Mouse (Mus musculus) CH12.LX (cell line): ENCODE results near the gene Ano7. TPM values are rescaled to one million over a fixed set of nuclear protein-coding genes. Genes with fewer than 3 reads are reported as not detected.

Source experiments
- DNase-seq: peaks from one replicate; pipeline ENCODE4 v3.0.0-alpha.2; 2013; ENCODE audit errors: extremely low read depth
- H3K27ac ChIP-seq: 2 replicates; pipeline ENCODE4 v1.5.1; 2012; ENCODE audit warnings: low read depth, mild to moderate bottlenecking, control low read depth, moderate library complexity; ENCODE audit not compliant: insufficient read depth
- H3K27me3 ChIP-seq: replicated peaks from 2 replicates; pipeline ENCODE3; 2012; ENCODE audit warnings: inconsistent platforms
- H3K36me3 ChIP-seq, 2 experiments: replicated peaks in 1 of 2; 2 replicates each; pipeline versions ENCODE3 to v1.6.1; 2012; ENCODE audit warnings: inconsistent platforms in 1 of 2, low read length in 1 of 2, mild to moderate bottlenecking in 1 of 2, mixed read lengths in 1 of 2, moderate library complexity in 1 of 2; ENCODE audit not compliant: control insufficient read depth in 1 of 2, insufficient read depth in 1 of 2
- H3K4me1 ChIP-seq, 2 experiments: 2 replicates each; pipeline ENCODE4 v1.6.1; 2012; ENCODE audit warnings: inconsistent platforms in 1 of 2, moderate library complexity in 1 of 2; ENCODE audit not compliant: insufficient read depth in 2 of 2, control insufficient read depth in 1 of 2
- H3K4me2 ChIP-seq: 2 replicates; pipeline ENCODE4 v1.6.1; 2012; ENCODE audit warnings: low read depth, mild to moderate bottlenecking, control low read depth; ENCODE audit not compliant: poor library complexity, insufficient read depth, severe bottlenecking
- H3K4me3 ChIP-seq, 3 experiments: fragments of 150-350 bp in 1 of 3; sonication (generic) in 1 of 3; replicated peaks in 1 of 3; 2 replicates each; pipeline versions ENCODE3 to v1.5.1; 2011 to 2012; ENCODE audit warnings: low read depth in 2 of 3, low read length in 2 of 3, mild to moderate bottlenecking in 2 of 3, moderate library complexity in 2 of 3, control low read depth in 1 of 3, improper control_type of control experiment in 1 of 3, inconsistent platforms in 1 of 3, mixed read lengths in 1 of 3; ENCODE audit not compliant: poor library complexity in 1 of 3
- H3K79me2 ChIP-seq: replicated peaks from 2 replicates; pipeline ENCODE4 v1.6.1; 2012; ENCODE audit warnings: mild to moderate bottlenecking, moderate library complexity; ENCODE audit not compliant: control insufficient read depth, poor library complexity, insufficient read depth, severe bottlenecking; ENCODE audit errors: extremely low read depth
- H3K9ac ChIP-seq: 2 replicates; pipeline ENCODE4 v1.6.1; 2012; ENCODE audit warnings: low read depth, mild to moderate bottlenecking, control low read depth, moderate library complexity; ENCODE audit not compliant: insufficient read depth
- H3K9me3 ChIP-seq: replicated peaks from 2 replicates; pipeline ENCODE3; 2012; ENCODE audit warnings: low read length, inconsistent platforms, mixed read lengths
- CHD2 ChIP-seq: IDR thresholded peaks from 2 replicates; pipeline ENCODE4 v1.6.1; 2011; ENCODE audit warnings: low read length, improper control_type of control experiment
- ELF1 ChIP-seq: IDR thresholded peaks from 2 replicates; pipeline ENCODE4 v1.6.1; 2014; ENCODE audit warnings: low read depth, mild to moderate bottlenecking, inconsistent platforms, low read length, improper control_type of control experiment
- HCFC1 ChIP-seq: IDR thresholded peaks from 2 replicates; pipeline ENCODE4 v1.6.1; 2012; ENCODE audit warnings: low read depth, mild to moderate bottlenecking, inconsistent platforms, low read length, improper control_type of control experiment
- IRF4 ChIP-seq: IDR thresholded peaks from 2 replicates; pipeline ENCODE4 v1.6.1; 2014; ENCODE audit warnings: low read depth, mild to moderate bottlenecking, inconsistent platforms, low read length, improper control_type of control experiment
- JUN ChIP-seq: IDR thresholded peaks from 2 replicates; pipeline ENCODE4 v1.6.1; 2011; ENCODE audit warnings: low read depth, mild to moderate bottlenecking, low read length, improper control_type of control experiment, moderate library complexity; ENCODE audit not compliant: insufficient read depth
- MAFK ChIP-seq: IDR thresholded peaks from 2 replicates; pipeline ENCODE4 v1.6.1; 2011; ENCODE audit warnings: low read length, improper control_type of control experiment; ENCODE audit not compliant: insufficient replicate concordance
- MAX ChIP-seq: IDR thresholded peaks from 2 replicates; pipeline ENCODE4 v1.6.1; 2011; ENCODE audit warnings: low read length, improper control_type of control experiment
- MAZ ChIP-seq: IDR thresholded peaks from 2 replicates; pipeline ENCODE4 v1.6.1; 2012; ENCODE audit warnings: low read depth, mild to moderate bottlenecking, inconsistent platforms, low read length, improper control_type of control experiment, moderate library complexity
- MEF2A ChIP-seq: IDR thresholded peaks from 2 replicates; pipeline ENCODE4 v1.6.1; 2014; ENCODE audit warnings: low read depth, mild to moderate bottlenecking, inconsistent platforms, low read length, improper control_type of control experiment, borderline replicate concordance
- MXI1 ChIP-seq: IDR thresholded peaks from 2 replicates; pipeline ENCODE4 v1.6.1; 2011; ENCODE audit warnings: mild to moderate bottlenecking, low read depth, low read length, improper control_type of control experiment
- MYC ChIP-seq: IDR thresholded peaks from 2 replicates; pipeline ENCODE4 v1.6.1; 2011; ENCODE audit warnings: low read depth, mild to moderate bottlenecking, improper control_type of control experiment, low read length
- NELFE ChIP-seq: IDR thresholded peaks from 2 replicates; pipeline ENCODE4 v1.6.1; 2011; ENCODE audit warnings: low read depth, low read length, improper control_type of control experiment
- NRF1 ChIP-seq: IDR thresholded peaks from 2 replicates; pipeline ENCODE4 v1.6.1; 2014; ENCODE audit warnings: low read depth, mild to moderate bottlenecking, inconsistent platforms, low read length, improper control_type of control experiment, moderate library complexity
- POLR2A ChIP-seq: IDR thresholded peaks from 2 replicates; pipeline ENCODE4 v1.6.1; 2011; ENCODE audit warnings: low read depth, mild to moderate bottlenecking, improper control_type of control experiment, low read length
- RAD21 ChIP-seq: IDR thresholded peaks from 2 replicates; pipeline ENCODE4 v1.6.1; 2011; ENCODE audit warnings: low read depth, mild to moderate bottlenecking, low read length, improper control_type of control experiment, moderate library complexity
- RCOR1 ChIP-seq: conservative IDR thresholded peaks from 2 replicates; pipeline ENCODE4 v1.6.1; 2012; ENCODE audit warnings: low read depth, mild to moderate bottlenecking, inconsistent platforms, low read length, improper control_type of control experiment
- SIN3A ChIP-seq: IDR thresholded peaks from 2 replicates; pipeline ENCODE4 v1.6.1; 2012; ENCODE audit warnings: low read length, improper control_type of control experiment, inconsistent platforms
- TBP ChIP-seq: conservative IDR thresholded peaks from 2 replicates; pipeline ENCODE4 v1.6.1; 2011; ENCODE audit warnings: low read depth, low read length, improper control_type of control experiment
- TCF12 ChIP-seq: IDR thresholded peaks from 2 replicates; pipeline ENCODE4 v1.6.1; 2014; ENCODE audit warnings: low read depth, mild to moderate bottlenecking, inconsistent platforms, low read length, improper control_type of control experiment
- UBTF ChIP-seq: IDR thresholded peaks from 2 replicates; pipeline ENCODE4 v1.6.1; 2012; ENCODE audit warnings: low read depth, mild to moderate bottlenecking, inconsistent platforms, low read length, improper control_type of control experiment, moderate library complexity
- ZMIZ1 ChIP-seq: IDR thresholded peaks from 2 replicates; pipeline ENCODE4 v1.6.1; 2012; ENCODE audit warnings: low read depth, mild to moderate bottlenecking, inconsistent platforms, low read length, improper control_type of control experiment
- dilution Hi-C: fragments of 300-500 bp; cut with MboI; formaldehyde crosslinking; loops from 2 replicates; pipeline ENCODE4 v1.14.3; 2020; ENCODE audit warnings: low sequenced_read_pairs; ENCODE audit not compliant: extremely low pct_unique_long_range_greater_than_20kb, extremely low pct_ligation_motif_present
- in situ Hi-C: fragments of 300-500 bp; cut with MboI; formaldehyde crosslinking; loops from 3 replicates; pipeline ENCODE4 v1.14.3; 2019; ENCODE audit warnings: low sequenced_read_pairs, low pct_ligation_motif_present, low pct_unique_long_range_greater_than_20kb, mixed read lengths
- polyA plus RNA-seq: library from polyadenylated mRNA; unstranded; fragments of >175 nt; gene quantifications from 2 replicates; pipeline ENCODE4 v1.2.1, GENCODE M21; 2012; ENCODE audit warnings: low read depth; ENCODE audit not compliant: insufficient read length
- total RNA-seq, 2 experiments: library from RNA; depleted of rRNA; stranded (reverse); fragments of 300-350 nt in 1 of 2; fragments of >200 nt in 1 of 2; gene quantifications; 2 replicates each; pipeline ENCODE4 v1.2.3; 2012 to 2014

Gene Ano7
- total and polyA plus RNA-seq, 3 experiments: 0.21 to 0.31 TPM; not detected in 1

- H3K27ac ChIP-seq: peak overlapping the region; percentile 63
- in situ Hi-C loops: no loop called here
Measured at GRCm38 (mm10) chr1:93444405-93445110, 70.8 kb downstream of the Ano7 start.

GRCm38 (mm10) chr1:93445111-93445821 is 71.5 kb downstream of the Ano7 start:
- Histone ChIP-seq H3K4me3 (peak overlapping the region; percentile 69 to 95 (median 84)), H3K36me3 (peaks cover 15 to 29% of the 10 kb centered on the region in 2 experiments)

More at GRCm38 (mm10) chr1:93444405-93445110, 70.8 kb downstream of the Ano7 start:
- H3K9ac ChIP-seq: peak overlapping the region; percentile 99
- H3K27me3 ChIP-seq: no peaks in the 10 kb centered on the region
- peaks cover 15 to 35% of the 10 kb centered on the region in 2 experiments for H3K36me3 ChIP-seq
- H3K79me2 ChIP-seq: peaks cover 53% of the 10 kb centered on the region
- H3K4me2 ChIP-seq: peak overlapping the region; percentile 90
- H3K9me3 ChIP-seq: no peaks in the 10 kb centered on the region
- H3K4me1 ChIP-seq: peaks cover 6 to 34% of the 10 kb centered on the region in 2 experiments; a peak in 3 of 4 replicates
- dilution Hi-C loops: no loop called here
- peak overlapping the region; percentile 69 to 95 (median 84) for H3K4me3 ChIP-seq
- TF ChIP-seq MAFK: peak; percentile 58; the same call in 1 of the 2 replicates
- TF ChIP-seq MXI1: peak; percentile 49; the same call in 1 of the 2 replicates
- no peak for TF ChIP-seq RCOR1
- TF ChIP-seq TCF12: peak; percentile 29; the same call in 1 of the 2 replicates
- no peak for TF ChIP-seq MYC
- TF ChIP-seq RAD21: no peak; the same call in 1 of the 2 replicates
- no peak for TF ChIP-seq JUN
- no peak for TF ChIP-seq MEF2A
- TF ChIP-seq MAX: no peak
- TF ChIP-seq TBP: no peak
- TF ChIP-seq SIN3A: peak; percentile 75
- TF ChIP-seq HCFC1: no peak
- peak; percentile 23; the same call in 1 of the 2 replicates for TF ChIP-seq UBTF
- DNase-seq: peak; percentile 64

More at GRCm38 (mm10) chr1:93445111-93445821, 71.5 kb downstream of the Ano7 start:
- H3K9me3 ChIP-seq: no peaks in the 10 kb centered on the region
- in situ Hi-C loops (no loop called here), dilution Hi-C loops (no loop called here)
- H3K9ac ChIP-seq: peak overlapping the region; percentile 99
- DNase-seq: peak; percentile 58
- peak overlapping the region; percentile 63 for H3K27ac ChIP-seq
- no peaks in the 10 kb centered on the region for H3K27me3 ChIP-seq
- peaks cover 6 to 34% of the 10 kb centered on the region in 2 experiments; a peak in 3 of 4 replicates for H3K4me1 ChIP-seq
- TF ChIP-seq MAX (peak; percentile 21; the same call in 1 of the 2 replicates), CHD2 (peak; percentile 72; the same call in 1 of the 2 replicates), POLR2A (peak; percentile 89), NRF1 (peak; percentile 72), MAZ (0 out of 2 replicates have a peak, but pooled peaks have one; percentile 5), ZMIZ1 (peak; percentile 81; the same call in 1 of the 2 replicates), TCF12 (peak; percentile 64; the same call in 1 of the 2 replicates), MYC (no peak), IRF4 (0 out of 2 replicates have a peak, but pooled peaks have one; percentile 6), SIN3A (peak; percentile 53; the same call in 1 of the 2 replicates), ELF1 (no peak), NELFE (peak; percentile 80), MXI1 (no peak), HCFC1 (peak; percentile 8; the same call in 1 of the 2 replicates), RAD21 (no peak), TBP (peak; percentile 75)
- peak overlapping the region; percentile 90 for H3K4me2 ChIP-seq
- peaks cover 51% of the 10 kb centered on the region for H3K79me2 ChIP-seq
